In genomic region chr9:112187667-112188066, GRCm38 (mm10) we compare ENCODE assay signal across 10 mouse cellular contexts. TPM values are rescaled to one million over a fixed set of nuclear protein-coding genes. Genes with fewer than 3 reads are reported as not detected.
DNase-seq lines count a peak whose midpoint lies in the region; ATAC-seq and TF ChIP-seq lines count a peak whose summit lies in the region.
"Had no signal": no experiment of that assay in that cellular context is flagged by ENCODE, and none has a peak within 500 bp of the region (broad histone marks: within the 10 kb centered on the region; RNA-seq: fewer than 3 reads in every experiment).

No protein-coding gene starts in this region.

- intact Hi-C loops in heart, postnatal 14 days (cut with DNase I) = no loop called here
- intact Hi-C loops in gastrocnemius, postnatal 36 days (cut with DNase I) = no loop called here

- no peak overlapping the region for H3K9ac ChIP-seq in forebrain, embryonic 14.5 days (ENCODE audit: low read length)
- H3K9ac ChIP-seq in midbrain, postnatal 0 days (replicated peaks; ENCODE audit: low read length, poor library complexity, severe bottlenecking) = peak overlapping the region; percentile 33; the same call in 1 of the 2 replicates

- no peaks in the 10 kb centered on the region for H3K9me3 ChIP-seq in forebrain, embryonic 14.5 days (replicated peaks; ENCODE audit: control insufficient read depth, low read length)
- H3K9me3 ChIP-seq in midbrain, postnatal 0 days (ENCODE audit: low read length) = no peaks in the 10 kb centered on the region

- peaks cover 19% of the 10 kb centered on the region for H3K4me1 ChIP-seq in forebrain, embryonic 14.5 days (ENCODE audit: control insufficient read depth, insufficient read depth, low read length)
- peaks cover 7% of the 10 kb centered on the region; the same call in 1 of the 2 replicates for H3K4me1 ChIP-seq in midbrain, postnatal 0 days (ENCODE audit: insufficient read depth, low read length)

- H3K4me3 ChIP-seq in forebrain, embryonic 14.5 days (ENCODE audit: low read depth, low read length) = no peak overlapping the region
- peak overlapping the region; percentile 8; the same call in 1 of the 2 replicates for H3K4me3 ChIP-seq in midbrain, postnatal 0 days (ENCODE audit: low read depth, low read length)

- WGBS in forebrain, embryonic 14.5 days = 33% methylated on average over 14 of the region's 14 CpGs
- 42% methylated on average over 14 of the region's 14 CpGs for WGBS in midbrain, postnatal 0 days

- no peak for ATAC-seq in forebrain, embryonic 14.5 days
- ATAC-seq in midbrain, postnatal 0 days (ENCODE audit: low FRiP score) = no peak
- ATAC-seq in monocyte, adult 5-6 weeks (replicated peaks; ENCODE audit: insufficient number of reproducible peaks, low FRiP score, low TSS enrichment, poor library complexity, severe bottlenecking) = no peak
- ATAC-seq: lung, postnatal 0 days had no signal

- H3K36me3 ChIP-seq in forebrain, embryonic 14.5 days (ENCODE audit: control insufficient read depth, insufficient read depth, low read length) = 0 out of 2 replicates have a peak, but pooled peaks cover 5% of the 10 kb centered on the region
- peaks cover 8% of the 10 kb centered on the region; the same call in 1 of the 2 replicates for H3K36me3 ChIP-seq in midbrain, postnatal 0 days (ENCODE audit: insufficient read depth, low read length)

- peak overlapping the region; percentile 23 for H3K4me2 ChIP-seq in forebrain, embryonic 14.5 days (ENCODE audit: low read length)
- H3K4me2 ChIP-seq in midbrain, postnatal 0 days (ENCODE audit: low read depth, low read length, poor library complexity, severe bottlenecking) = peak overlapping the region; percentile 26

- no peak overlapping the region for H3K27ac ChIP-seq in forebrain, embryonic 14.5 days (ENCODE audit: low read depth, low read length)
- H3K27ac ChIP-seq in midbrain, postnatal 0 days (ENCODE audit: low read depth, low read length) = peak overlapping the region; percentile 48; the same call in 1 of the 2 replicates

- DNase-seq in heart, adult 11 months = peak; percentile 6
- DNase-seq in heart, postnatal 14 days = no peak
- peak; percentile 77 for DNase-seq in cerebellum, adult 9-10 months
- no peak for DNase-seq in forebrain, embryonic 14.5 days (ENCODE audit: low spot score)
- peak; percentile 26 for DNase-seq in midbrain, postnatal 0 days (ENCODE audit: low spot score)
- no peak for DNase-seq in c-Kit-positive CD71-positive TER-119-positive erythroid progenitor cells, embryonic 14.5 days (ENCODE audit: low spot score)
- no peak for DNase-seq in gastrocnemius, postnatal 36 days
- DNase-seq: kidney, postnatal 4 days had no signal

- TF ChIP-seq CTCF in midbrain, postnatal 0 days (IDR thresholded peaks at IDR 0.05) = no peak

- H3K27me3 ChIP-seq in forebrain, embryonic 14.5 days (replicated peaks; ENCODE audit: control insufficient read depth, insufficient read depth, low read length) = no peaks in the 10 kb centered on the region
- no peaks in the 10 kb centered on the region for H3K27me3 ChIP-seq in midbrain, postnatal 0 days (ENCODE audit: insufficient read depth, low read length)

RNA-seq across cellular contexts. Expression of gene Arpp21, which starts 48.1 kb away (rescaled TPM):
- total RNA-seq in heart, postnatal 14 days (2021) = 1 to 10 TPM; 3.6 to 9.1 TPM
- 29.2 and 37.4 TPM in 2 replicates for polyA plus RNA-seq in forebrain, embryonic 14.5 days (2014; fragmentation: Nextera tagmentation; extraction: Ambion mirVana)
- total RNA-seq in midbrain, postnatal 0 days (2014; rRNA removed) = 89.5 and 91.3 TPM in 2 replicates
- 56.3 and 58.5 TPM in 2 replicates for polyA plus RNA-seq in midbrain, postnatal 0 days (2015; fragmentation: Nextera tagmentation; extraction: Ambion mirVana)
- 0.58 TPM in 1 of 3 replicates, not detected in the others for total RNA-seq in monocyte, adult 5-6 weeks (2017)
- total RNA-seq in gastrocnemius, postnatal 36 days (2021) = 10 to 100 TPM; 11.6 to 24.5 TPM
- polyA plus RNA-seq: lung, postnatal 0 days had no signal

Comparison
In these comparisons a context has a peak if more than half of its experiments do, and no peak if none do; other contexts are left out.
1. DNase-seq: peak in heart, adult 11 months (single experiment), cerebellum, adult 9-10 months (single experiment) and midbrain, postnatal 0 days (single experiment); none in heart, postnatal 14 days (0 of 2), forebrain, embryonic 14.5 days (single experiment), c-Kit-positive CD71-positive TER-119-positive erythroid progenitor cells, embryonic 14.5 days (single experiment) and gastrocnemius, postnatal 36 days (0 of 2).